Mouse (Mus musculus): Measurements from ENCODE around the gene Dbi.

Gene Dbi

DNA sequence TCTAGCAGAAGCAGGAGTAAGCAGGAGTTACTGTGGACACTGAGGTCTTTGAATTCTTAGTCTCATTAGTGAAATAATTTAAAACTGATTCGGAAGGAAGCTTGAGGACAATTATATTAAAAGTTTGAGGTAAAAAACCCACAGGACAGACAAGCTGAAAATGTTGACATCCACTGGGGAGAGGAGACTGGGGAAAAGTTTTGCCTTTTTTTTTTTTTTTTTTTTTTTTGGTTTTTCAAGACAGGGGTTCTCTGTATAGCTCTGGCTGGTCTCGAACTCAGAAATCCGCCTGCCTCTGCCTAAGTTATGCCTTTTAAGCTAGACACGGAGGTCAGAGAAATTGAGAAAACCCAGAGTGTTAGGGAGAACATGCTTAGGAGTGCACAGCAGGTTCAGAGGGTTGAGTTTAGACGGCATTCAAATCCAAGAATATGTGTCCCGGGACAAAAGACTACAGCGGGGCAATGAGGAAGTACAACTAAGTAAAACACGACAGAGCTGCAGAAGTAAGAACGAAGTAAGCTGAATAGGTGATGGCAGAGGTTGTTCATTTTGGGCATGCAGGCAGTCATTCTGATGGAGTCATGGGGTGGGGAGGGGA is 1.2 kb upstream of the Dbi start:
- no peak for DNase-seq (ENCODE audit: low spot score)

DNA sequence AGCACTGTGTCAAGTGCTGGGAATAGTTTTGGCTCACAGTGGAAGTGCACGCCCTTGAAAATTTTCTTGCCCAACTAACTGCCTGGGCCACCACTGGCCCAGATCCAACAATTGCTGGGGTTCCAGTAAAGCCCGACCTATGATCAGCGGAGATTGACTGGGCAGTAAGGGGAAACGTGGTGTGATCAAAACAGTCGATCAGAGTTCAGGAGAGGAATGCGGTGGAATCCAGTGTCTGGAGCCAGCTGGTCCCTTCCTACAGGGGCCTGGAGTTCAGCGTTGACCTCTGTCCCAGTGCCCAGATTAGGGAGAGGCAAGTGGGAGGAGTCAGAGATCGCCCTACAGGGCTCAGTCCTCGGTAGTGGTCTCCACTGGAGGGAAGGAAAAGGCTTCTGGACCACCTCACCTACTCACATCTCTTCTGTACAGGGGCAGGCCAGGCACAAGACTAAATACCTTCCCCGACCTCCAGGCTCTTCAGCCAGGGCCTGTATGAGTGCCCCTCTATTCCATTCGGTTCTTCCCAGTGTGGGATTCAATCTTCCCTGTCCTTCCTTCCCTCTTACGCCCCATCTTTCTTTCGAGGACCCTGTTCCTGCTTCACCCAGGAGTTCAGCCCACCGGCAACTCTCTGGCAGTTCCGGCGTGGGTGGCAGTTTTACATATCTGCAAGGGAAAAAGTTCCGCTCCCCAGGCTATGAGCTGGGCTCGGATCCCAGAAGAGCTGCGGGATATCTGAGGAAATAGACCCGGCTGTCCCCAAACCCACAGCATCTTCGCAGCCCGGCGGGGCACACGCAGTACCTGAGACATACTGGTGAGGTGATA is 523 bp downstream of the Dbi start:
- DNase-seq (ENCODE audit: low spot score): peak; percentile 48

DNA sequence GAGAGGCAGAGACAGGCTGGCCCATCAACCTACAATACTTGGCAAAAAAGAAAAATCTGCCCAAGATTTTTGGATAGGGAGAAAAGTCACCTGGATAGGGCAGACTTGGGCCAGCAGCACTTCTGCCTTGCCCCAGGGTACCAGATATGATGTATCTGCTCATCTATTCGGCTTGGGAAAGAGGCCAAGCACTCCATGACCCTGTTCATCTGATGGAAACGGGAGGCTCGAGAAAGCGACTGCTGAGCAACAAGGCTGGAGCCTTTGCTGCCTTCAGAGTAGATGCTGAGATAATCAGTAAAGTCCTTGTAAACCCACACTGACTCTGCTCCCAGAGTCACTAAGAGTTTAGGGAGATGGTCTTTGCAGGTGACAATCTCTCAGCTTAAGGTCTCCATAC is 1.5 kb downstream of the Dbi start:
- DNase-seq (ENCODE audit: low spot score): peak; percentile 20

DNA sequence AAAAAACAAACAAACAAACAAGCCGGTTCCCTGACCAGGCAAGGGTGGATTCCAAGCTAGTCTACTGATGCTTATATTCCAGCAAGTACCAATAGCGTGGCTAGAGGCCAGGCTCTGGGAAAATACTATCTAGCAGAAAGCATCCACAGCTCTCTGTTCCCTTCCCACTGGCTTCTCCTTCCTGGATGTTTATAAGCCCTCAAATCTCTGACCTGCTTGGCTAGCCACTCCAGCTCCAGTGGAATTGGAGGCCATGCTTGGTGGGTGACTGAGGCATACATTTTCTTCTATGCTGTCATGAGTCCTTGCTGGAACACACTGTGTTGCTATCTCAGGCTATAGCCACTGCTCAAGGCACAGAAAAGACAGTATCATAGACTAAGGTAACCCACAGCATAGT is 2.0 kb downstream of the Dbi start:
- DNase-seq (ENCODE audit: low spot score): no peak

DNA sequence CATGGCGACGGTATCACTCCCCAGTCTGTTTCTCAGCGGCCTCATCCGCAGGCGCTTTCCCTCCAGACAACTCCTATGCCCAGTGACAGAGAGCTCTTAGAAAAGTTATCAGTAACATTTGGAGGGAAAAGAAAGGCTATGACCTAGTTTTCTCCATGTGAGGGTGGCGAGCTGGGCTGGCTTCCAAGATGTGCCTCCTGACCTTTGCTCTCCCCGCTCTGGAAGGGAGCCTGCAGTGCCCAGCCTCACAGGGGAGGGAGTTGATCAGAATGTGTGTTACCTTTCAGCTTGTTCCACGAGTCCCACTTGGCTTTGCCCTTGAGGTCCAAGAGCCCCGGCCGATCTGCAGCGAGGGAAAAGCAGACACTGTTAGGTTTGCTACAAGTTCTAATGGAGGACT is 4.8 kb downstream of the Dbi start:
- no peak for DNase-seq (ENCODE audit: low spot score)

DNA sequence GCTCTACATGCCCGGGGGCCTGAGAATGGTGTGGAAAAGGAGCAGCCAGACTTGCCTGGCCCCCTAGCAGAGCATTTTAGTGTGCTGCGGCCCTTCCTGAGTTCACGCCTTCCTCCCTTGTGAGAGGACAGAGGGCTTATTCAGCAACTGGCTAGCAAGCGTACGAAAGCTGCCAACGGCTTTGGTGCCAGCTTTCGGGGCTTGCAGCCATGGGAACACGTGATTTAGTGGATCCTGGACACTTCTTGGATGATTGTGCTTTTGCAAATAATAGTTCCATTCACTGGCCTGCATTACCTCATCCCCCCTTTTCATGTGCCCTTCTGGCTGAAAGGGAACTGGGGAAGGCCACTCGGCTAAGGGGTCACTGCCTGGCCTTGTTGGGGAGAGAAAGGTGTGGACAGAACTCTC is 5.2 kb downstream of the Dbi start:
- DNase-seq (ENCODE audit: low spot score): no peak

DNA sequence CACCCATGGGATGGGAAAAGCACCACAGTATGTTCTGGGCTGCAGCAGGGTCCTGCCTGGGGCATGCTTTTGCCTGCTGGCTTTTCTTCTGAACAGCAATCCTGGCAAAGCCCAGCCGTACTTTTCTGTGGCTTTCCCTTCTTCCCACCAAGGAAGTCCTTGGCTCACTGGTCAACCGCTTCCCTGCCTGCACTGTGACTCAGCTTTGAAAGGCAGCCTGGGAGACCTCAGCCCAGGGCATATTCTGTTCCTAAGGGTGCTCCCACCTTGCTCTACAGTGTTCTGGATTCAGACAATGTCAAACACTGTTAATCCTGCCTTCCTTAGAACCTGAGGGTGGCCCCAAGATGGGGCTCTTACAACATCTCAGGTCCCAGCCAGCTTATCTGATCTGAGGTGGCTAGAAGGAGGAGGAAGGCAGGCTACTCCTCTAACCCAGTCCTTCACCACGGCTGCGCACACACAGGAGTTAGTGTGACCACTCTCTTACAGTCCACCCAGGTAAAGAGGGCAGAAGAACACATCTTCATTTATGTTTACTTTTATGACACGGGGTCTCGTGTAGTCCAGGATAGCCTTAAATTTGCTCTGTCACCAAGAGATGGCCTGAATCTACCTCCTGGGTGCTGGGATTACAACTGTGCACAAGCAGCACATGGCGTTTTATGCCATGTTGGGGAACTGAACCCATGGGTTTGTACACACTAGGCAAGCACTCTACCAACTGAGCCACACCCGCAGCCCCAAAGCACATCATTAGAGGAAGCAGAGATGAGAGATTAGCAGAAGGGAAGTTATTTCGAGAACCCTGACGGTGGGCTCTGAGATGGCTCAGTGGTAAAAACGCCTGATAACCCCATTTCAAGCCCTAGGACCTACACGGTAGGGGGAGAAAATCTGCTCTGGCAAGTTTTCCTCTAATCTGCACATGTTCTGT is 8.4 kb downstream of the Dbi start:
- DNase-seq (ENCODE audit: low spot score): no peak

DNA sequence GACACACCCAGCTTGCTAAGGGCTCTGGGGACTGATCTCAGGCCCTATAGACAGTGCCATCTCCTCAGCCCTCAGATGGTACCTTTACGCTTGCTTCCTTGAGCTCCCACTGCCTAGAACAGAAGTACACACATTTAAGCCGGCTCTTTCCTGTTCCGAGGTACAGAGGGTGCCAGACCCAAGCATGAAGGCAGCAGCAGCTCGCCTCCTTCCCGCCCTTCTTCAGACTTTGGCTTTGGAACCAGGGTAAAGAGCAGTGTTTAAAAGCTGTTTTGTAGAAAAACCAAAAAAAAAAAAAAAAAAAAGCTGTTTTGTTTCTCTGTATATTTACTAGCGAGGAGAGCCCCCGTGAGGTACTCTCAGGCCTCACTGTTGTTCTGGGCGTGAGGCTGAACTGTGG is 9.1 kb downstream of the Dbi start:
- no peak for DNase-seq (ENCODE audit: low spot score)

DNA sequence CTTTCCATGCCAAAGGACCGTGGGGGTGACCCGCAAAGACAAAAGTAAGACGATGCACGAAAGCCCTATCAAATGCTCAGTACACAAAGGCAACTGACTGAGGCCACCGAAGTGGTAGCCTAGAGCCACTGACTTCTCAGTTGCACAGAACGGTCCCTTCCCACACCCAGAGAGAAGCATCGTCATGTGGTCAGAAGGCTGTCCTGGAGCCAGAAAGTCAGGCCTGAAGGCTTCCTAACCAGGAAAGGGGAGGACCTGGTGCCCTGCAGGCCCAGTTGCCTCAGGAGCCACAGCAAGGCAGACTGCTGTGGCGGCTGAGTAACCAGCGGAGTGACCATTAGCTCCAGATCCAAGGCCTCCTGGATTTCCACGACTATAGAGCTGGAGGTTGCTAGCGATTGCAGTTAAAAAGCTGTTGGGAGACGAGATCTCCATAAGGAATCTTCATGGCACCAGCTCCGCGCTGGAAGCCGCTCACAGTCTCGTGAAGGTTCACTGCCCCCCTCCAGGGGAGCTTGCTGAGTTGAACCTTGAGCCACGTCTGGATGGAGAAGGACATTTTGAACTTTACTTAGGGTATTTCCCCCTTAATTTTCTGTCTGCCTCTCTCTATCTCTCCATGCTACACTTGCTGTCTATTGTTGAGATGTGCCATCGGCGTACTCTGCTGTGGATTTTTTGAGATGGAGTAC is 11.0 kb downstream of the Dbi start:
- no peak for DNase-seq (ENCODE audit: low spot score)

DNA sequence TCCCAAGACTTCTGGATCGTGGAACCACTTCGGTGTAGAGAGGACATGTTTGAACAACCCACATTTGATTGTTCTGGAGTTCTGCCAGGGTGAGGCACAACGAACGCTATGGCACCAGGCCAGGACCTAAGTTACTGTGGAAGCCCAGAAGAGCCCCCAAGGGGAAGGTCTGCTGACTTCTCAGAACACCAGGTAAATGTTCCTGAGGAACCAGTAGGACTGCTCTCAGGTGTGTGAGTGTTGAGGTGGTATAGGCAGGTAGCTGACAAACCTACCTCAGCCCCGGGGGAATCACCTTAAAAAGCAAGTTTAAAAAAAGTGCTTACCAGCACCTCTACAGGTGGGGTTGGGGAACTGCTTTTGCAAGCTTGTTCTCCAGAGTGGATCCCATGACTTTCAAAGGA is 15.3 kb downstream of the Dbi start:
- peak; percentile 80 for DNase-seq (ENCODE audit: low spot score)

DNA sequence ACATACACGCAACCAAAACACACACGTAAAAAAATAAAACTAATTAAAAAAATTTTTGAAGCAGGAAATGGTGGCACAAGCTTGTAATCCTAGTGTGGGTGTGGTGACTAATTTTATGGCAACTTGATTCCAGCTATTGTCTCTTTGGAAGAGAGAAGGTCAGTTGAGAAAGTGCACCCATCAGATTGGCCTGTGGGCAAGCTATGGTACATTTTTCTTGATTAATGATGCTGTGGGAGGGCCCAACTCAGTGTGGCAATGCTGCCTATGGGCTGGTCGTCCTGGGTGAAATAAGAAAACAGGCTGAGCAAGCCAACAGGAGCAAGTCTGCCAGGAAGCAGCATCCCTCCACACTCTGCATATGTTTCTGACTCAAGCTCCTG is 19.7 kb downstream of the Dbi start:
- no peak for DNase-seq (ENCODE audit: low spot score)

DNA sequence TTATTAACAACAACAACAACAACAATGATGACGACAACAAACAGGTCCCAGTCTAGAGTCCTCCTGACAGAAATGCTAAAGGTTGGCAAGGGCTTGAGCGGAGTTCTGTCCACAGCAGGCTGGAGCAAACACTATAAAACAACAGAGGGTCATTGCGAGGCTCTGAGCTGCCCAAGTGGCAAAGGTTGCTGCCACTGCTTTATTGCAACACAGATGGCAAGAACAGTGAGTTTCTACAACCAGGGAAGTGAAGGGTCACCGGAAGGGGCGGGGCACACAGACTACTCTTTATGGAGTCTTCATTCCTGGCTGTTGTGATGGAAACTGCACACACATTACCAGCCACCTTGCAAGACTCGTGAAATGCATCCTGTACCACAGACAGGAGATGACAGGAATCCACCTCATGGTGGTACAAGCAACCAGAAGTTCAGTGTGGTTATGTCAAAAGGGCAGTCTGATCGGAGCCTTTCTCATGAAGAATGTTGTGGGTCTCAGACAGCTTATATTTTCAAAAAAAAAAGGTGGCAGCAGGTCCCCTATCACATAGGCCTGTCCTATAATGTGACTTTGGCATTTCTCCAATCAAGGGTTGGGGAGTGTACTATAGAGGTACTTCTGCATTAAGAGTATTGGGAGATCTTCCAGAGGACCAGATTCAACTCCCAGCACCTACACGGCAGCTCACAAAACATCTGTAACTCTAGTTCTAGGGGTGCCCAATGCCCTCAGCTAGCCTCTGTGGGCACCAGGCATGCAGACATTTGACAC is 20.2 kb downstream of the Dbi start:
- DNase-seq (ENCODE audit: low spot score): no peak

DNA sequence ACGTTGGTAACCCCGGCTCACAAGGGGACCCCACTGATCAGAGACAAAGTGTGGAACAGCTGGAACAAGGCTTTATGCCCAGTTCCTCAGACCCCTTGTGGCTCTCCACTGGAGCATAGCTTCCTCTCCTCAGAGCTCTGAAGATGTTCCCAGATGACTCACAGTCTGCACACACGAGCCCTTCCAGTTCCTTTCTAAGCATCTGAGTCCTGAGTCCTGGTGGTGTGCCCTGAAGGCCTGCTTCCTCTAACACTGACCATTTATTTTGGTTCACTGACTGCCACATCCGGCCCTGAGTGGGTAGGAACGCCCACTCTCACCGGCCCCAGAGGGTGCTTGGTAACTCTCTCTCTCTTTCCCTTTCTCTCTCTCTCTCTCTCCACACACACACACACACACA is 21.4 kb downstream of the Dbi start:
- DNase-seq (ENCODE audit: low spot score): no peak

DNA sequence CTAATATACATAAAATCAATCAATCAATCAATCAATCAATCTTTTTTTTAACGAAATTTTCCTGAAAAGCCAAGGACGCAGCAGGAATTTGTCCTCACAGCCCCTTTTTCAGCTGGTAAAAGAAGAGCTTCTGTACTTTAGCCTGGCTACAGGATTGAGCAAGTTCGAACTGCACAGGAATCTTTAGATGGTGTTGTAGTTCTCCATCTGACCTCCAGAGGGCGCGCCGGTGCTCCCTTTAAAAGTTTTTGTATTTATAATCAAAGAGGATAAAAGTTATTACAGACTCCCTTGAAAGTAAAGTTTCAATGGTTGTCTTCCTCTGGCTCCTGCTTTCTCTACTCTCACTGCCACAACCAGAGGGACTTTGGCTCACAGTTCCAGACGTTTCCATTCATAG is 22.6 kb downstream of the Dbi start:
- peak; percentile 72 for DNase-seq (ENCODE audit: low spot score)

DNA sequence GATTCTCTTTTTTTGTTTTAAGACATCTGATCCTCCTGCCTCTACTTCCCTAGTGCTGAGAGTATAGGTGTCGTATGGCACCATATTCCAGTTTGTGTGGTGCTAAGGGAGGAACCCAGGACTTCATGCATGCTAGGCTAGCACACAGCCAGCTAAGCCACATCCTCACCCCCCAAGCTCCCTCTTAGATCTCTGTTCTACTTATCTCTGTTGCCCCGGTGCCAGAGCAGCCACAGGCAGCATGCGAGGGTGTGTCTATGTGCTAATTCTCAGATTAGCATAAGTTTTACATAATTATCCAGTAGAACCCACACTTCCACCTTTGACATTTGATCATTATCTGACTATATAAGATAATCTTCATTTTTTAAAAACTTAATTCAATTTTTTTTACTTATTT is 26.0 kb downstream of the Dbi start:
- DNase-seq (ENCODE audit: low spot score): no peak

DNA sequence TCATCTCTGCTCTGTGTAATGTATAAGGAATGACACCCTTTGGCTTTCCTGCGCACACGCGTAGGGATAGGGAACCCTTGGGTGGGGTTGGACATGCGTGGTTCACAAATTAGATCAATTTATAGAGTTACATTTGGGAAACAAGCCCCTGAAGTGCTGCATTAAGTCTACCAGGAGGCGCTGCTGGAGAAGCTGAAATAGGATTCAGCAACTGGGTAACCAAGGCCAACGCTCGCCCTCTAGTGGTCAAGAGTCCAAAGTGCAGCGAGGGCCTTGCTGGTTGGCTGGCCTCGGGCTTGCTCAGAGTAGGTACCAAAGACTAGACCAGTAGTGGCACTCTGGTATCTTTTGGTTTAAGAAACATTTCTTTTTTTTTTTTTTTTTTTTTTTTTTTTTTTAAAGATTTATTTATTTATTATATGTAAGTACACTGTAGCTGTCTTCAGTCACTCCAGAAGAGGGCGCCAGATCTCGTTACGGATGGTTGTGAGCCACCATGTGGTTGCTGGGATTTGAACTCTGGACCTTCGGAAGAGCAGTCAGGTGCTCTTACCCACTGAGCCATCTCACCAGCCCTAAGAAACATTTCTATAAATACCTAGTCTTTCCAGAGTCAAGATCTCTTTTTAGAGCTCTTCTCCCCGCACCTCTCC is 27.3 kb downstream of the Dbi start:
- peak; percentile 89 for DNase-seq (ENCODE audit: low spot score)

DNA sequence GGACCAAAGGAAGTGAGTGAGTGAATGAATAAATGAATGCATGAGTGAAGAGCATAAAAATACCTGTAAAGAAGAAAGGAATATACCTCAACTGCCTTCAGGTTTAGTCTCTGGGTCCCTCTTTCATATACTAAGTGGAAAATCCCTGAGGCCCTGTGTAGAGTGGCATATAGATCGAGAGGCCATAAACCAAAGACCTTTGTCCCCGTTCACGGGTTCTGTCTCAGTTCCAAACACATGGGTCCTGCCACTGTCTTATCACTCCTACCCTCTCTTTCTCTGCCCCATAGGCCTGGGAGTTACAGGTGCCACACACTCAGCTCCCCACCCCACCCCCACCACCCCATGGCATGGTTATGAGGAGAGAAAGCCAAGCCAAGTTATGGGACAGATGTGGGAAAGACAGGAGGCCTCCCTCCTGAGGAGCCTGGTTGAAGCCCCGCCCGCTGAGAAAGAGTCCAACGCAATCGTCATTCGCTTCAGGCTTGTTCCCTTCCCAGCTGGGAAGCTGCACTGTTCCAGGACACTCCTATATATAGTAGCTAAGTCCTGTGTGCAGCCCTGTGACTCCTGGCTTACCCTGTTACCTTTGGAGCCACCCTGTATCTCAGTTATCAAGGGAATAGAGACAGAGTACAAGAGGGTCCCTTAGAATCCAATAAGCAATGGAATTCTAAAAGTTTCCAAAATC is 29.9 kb downstream of the Dbi start:
- DNase-seq (ENCODE audit: low spot score): no peak

DNA sequence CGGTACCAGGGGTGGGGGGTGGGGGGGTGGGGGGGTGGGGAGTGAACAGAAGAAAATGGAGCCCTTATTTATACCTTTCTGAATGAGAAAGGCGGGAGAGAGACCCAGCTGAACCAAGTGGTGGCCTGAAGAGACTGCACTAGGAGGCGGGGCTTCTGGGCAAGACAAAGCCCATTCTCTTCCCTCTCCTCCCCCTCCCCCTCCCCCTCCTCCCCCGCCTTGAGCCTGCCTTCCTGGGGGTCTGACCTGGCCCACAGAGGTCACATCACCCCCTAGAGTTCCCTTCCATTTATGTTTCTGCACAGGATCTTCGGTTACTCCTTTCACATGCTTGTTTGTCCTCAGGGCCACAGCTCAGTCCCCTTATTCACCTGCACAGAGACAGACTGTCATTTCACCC is 31.7 kb downstream of the Dbi start:
- no peak for DNase-seq (ENCODE audit: low spot score)

DNA sequence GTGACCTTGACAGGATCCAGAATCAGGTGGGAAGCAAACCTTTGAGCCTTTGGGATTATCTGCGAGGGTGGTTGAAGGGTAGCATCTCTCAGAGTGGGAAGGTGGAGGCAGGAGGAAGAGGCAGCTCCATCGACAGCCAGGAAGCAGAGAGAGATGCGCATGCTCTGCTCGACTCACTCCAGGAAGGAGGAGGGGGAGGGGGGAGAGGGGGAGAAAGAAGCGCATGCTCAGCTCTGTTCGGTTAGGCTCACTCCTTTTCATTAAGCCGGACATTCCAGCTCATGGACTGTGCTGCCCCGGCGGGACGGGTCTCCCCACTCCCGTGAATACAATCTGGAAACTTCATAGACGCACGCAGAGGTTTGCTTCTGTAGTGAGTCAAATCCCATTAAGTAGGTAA is 34.2 kb downstream of the Dbi start:
- no peak for DNase-seq (ENCODE audit: low spot score)

DNA sequence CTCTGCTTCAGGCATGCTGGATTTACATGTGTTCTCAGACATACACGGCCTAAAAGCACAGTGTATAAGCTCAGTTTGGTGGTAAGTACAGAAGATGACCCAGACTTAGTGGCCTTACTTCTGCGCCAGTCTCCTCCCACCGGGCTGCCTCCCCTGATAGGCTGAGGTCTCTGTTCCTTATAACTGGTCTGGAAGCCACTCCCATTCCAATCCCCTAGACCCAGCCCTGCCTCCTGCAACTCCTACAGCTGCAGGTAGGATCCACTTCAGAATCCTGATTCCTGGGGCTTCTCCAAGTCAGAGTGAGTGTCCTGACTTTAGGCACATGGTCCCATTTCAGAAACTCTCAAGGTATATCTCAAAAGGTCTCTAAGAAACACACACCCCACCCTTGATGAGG is 35.2 kb downstream of the Dbi start:
- no peak for DNase-seq (ENCODE audit: low spot score)

All from urinary bladder, postnatal 14 days (tissue).